20 mouse cellular contexts compared by ENCODE assay signal in the genomic region with DNA sequence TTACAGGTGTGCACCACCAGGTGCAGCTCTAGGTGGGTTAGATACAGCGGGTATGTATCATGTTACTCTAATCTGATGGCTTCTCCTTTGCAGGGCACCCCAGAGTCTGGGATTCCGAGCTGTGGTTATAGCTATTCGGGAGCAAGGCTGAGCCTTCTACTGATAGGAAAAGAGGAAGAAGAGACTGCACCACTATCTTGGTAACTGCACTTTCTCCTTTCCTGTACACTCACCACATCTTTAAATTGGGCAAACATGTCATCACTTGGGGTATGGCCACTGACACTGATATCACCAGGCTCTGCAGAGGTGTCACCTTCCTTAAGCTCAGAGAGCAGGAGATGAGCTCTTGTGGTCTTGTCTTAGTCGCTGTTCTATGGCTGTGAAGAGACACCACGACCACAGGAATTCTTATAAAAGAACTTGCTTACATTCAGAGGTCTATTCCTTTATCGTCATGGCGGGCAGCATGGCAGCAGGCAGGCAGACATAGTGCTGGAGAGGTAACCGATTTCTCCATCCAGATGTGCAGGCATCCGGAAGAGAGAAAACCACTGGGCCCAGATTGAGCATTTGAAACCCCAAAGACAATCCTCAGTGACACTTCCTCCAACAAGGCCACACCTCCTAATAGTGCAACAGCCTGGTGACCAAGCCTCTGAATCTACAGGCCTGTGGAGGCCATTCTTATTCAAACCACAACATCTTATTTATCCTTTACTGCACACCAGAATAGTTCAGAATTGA.
A peak's percentile ranks its signal among the peaks of the same experiment; 100 is the strongest.
DNase-seq lines count a peak whose midpoint lies in the region; ATAC-seq and TF ChIP-seq lines count a peak whose summit lies in the region.
"Had no signal": no experiment of that assay in that cellular context is flagged by ENCODE, and none has a peak within 500 bp of the region (broad histone marks: within the 10 kb centered on the region; RNA-seq: fewer than 3 reads in every experiment).

No protein-coding gene starts in this region.

- TF ChIP-seq RAD21 in MEL (IDR thresholded peaks at IDR 0.05; ENCODE audit: low read depth, low read length) = no peak

- H3K4me3 ChIP-seq in hindbrain, embryonic 10.5 days = no peak overlapping the region
- H3K4me3 ChIP-seq in hindbrain, embryonic 12.5 days = no peak overlapping the region
- no peak overlapping the region for H3K4me3 ChIP-seq in MEL (ENCODE audit: control insufficient read depth in 1 of 2, insufficient read depth in 1 of 2, low read depth in 2 of 2, low read length in 2 of 2)
- no peak overlapping the region for H3K4me3 ChIP-seq in liver, embryonic 12.5 days
- H3K4me3 ChIP-seq: embryonic facial prominence, embryonic 13.5 days; forebrain, embryonic 12.5 days; heart, embryonic 13.5 days; hindbrain, embryonic 13.5 days had no signal

- H3K4me2 ChIP-seq in hindbrain, embryonic 12.5 days (replicated peaks) = no peak overlapping the region
- no peak overlapping the region for H3K4me2 ChIP-seq in liver, embryonic 12.5 days
- H3K4me2 ChIP-seq: embryonic facial prominence, embryonic 13.5 days; forebrain, embryonic 12.5 days; heart, embryonic 13.5 days; hindbrain, embryonic 13.5 days had no signal

- 87% methylated on average over 9 of the region's 9 CpGs for WGBS in hindbrain, embryonic 10.5 days
- 85% methylated on average over 9 of the region's 9 CpGs for WGBS in hindbrain, embryonic 12.5 days
- WGBS in liver, embryonic 12.5 days (ENCODE audit: insufficient replicate concordance) = 15% methylated on average over 9 of the region's 9 CpGs

- peak; percentile 83 to 87 for TF ChIP-seq EP300 in MEL (IDR thresholded peaks at IDR 0.05; ENCODE audit: low read depth in 1 of 2, low read length in 2 of 2)

- H3K4me1 ChIP-seq in hindbrain, embryonic 10.5 days (replicated peaks) = peaks cover 20% of the 10 kb centered on the region
- H3K4me1 ChIP-seq in hindbrain, embryonic 12.5 days = peaks cover 9% of the 10 kb centered on the region
- 0 out of 4 replicates have a peak, but pooled peaks cover 0 to 4% of the 10 kb centered on the region in 2 experiments for H3K4me1 ChIP-seq in MEL (ENCODE audit: control insufficient read depth in 1 of 2, insufficient read depth in 2 of 2, low read length in 2 of 2)
- H3K4me1 ChIP-seq in liver, embryonic 12.5 days = no peaks in the 10 kb centered on the region
- H3K4me1 ChIP-seq: heart, embryonic 13.5 days had no signal

- no peaks in the 10 kb centered on the region for H3K79me2 ChIP-seq in MEL (ENCODE audit: control insufficient read depth, insufficient read depth, low read length, poor library complexity)

- H3K9ac ChIP-seq in hindbrain, embryonic 12.5 days = no peak overlapping the region
- H3K9ac ChIP-seq in MEL (ENCODE audit: control insufficient read depth, low read depth, low read length, poor library complexity, severe bottlenecking) = no peak overlapping the region
- no peak overlapping the region for H3K9ac ChIP-seq in liver, embryonic 12.5 days
- H3K9ac ChIP-seq: embryonic facial prominence, embryonic 13.5 days; forebrain, embryonic 12.5 days; heart, embryonic 13.5 days; hindbrain, embryonic 13.5 days had no signal

- H3K27ac ChIP-seq in hindbrain, embryonic 10.5 days = peak overlapping the region; percentile 4; the same call in 1 of the 2 replicates
- H3K27ac ChIP-seq in hindbrain, embryonic 12.5 days = no peak overlapping the region
- H3K27ac ChIP-seq in MEL (ENCODE audit: control insufficient read depth, low read depth, low read length) = peak overlapping the region; percentile 1; the same call in 1 of the 2 replicates
- no peak overlapping the region for H3K27ac ChIP-seq in liver, embryonic 12.5 days
- H3K27ac ChIP-seq: embryonic facial prominence, embryonic 13.5 days; forebrain, embryonic 12.5 days; heart, embryonic 13.5 days; hindbrain, embryonic 13.5 days; hindbrain, postnatal 0 days had no signal

- H3K36me3 ChIP-seq in hindbrain, embryonic 10.5 days = no peaks in the 10 kb centered on the region
- H3K36me3 ChIP-seq in hindbrain, embryonic 12.5 days = no peaks in the 10 kb centered on the region
- peaks cover 0 to 6% of the 10 kb centered on the region in 2 experiments; a peak in 2 of 4 replicates for H3K36me3 ChIP-seq in MEL (ENCODE audit: control insufficient read depth in 1 of 2, insufficient read depth in 2 of 2, low read length in 2 of 2)
- no peaks in the 10 kb centered on the region for H3K36me3 ChIP-seq in liver, embryonic 12.5 days
- H3K36me3 ChIP-seq: embryonic facial prominence, embryonic 13.5 days; forebrain, embryonic 12.5 days; heart, embryonic 13.5 days; hindbrain, embryonic 13.5 days had no signal

- TF ChIP-seq POLR2A in MEL (IDR thresholded peaks at IDR 0.05; ENCODE audit: control insufficient read depth in 1 of 2, insufficient read depth in 1 of 2, low read depth in 1 of 2, low read length in 2 of 2, poor library complexity in 1 of 2) = no peak

- ATAC-seq in hindbrain, embryonic 12.5 days (ENCODE audit: low FRiP score) = no peak
- ATAC-seq in megakaryocyte, adult 5-6 weeks (ENCODE audit: poor library complexity, severe bottlenecking) = peak; percentile 78
- ATAC-seq in activated CD4-positive, CD25-positive, alpha-beta regulatory T cell, adult 4 months = no peak
- no peak for ATAC-seq in liver, embryonic 12.5 days
- ATAC-seq: forebrain, embryonic 16.5 days; hindbrain, postnatal 0 days had no signal

- DNase-seq in hindbrain, embryonic 10.5 days (ENCODE audit: low spot score) = no peak
- DNase-seq in MEL (ENCODE audit: low read depth, low spot score) = peak; percentile 85
- no peak for DNase-seq in embryo, embryonic 11 days
- DNase-seq: adrenal gland, postnatal 14 days; cerebellum, adult 18-20 months; cerebellum, adult 9-11 months; cerebellum, postnatal 36 days; gastrocnemius, postnatal 10 days; heart, postnatal 36 days had no signal

- no peaks in the 10 kb centered on the region for H3K9me3 ChIP-seq in hindbrain, embryonic 10.5 days
- H3K9me3 ChIP-seq in hindbrain, embryonic 12.5 days (replicated peaks) = no peaks in the 10 kb centered on the region
- no peaks in the 10 kb centered on the region for H3K9me3 ChIP-seq in MEL (replicated peaks; ENCODE audit: insufficient read depth, low read length)
- H3K9me3 ChIP-seq in liver, embryonic 12.5 days (replicated peaks) = no peaks in the 10 kb centered on the region
- H3K9me3 ChIP-seq: embryonic facial prominence, embryonic 13.5 days; forebrain, embryonic 12.5 days; heart, embryonic 13.5 days; hindbrain, embryonic 13.5 days had no signal

- TF ChIP-seq CTCF in MEL (IDR thresholded peaks at IDR 0.05 in 2 of 3, conservative IDR thresholded peaks at IDR 0.05 in 1 of 3; ENCODE audit: control insufficient read depth in 1 of 3, insufficient read depth in 1 of 3, low read depth in 2 of 3, low read length in 3 of 3, poor library complexity in 1 of 3, severe bottlenecking in 1 of 3) = no peak

- H3K27me3 ChIP-seq in hindbrain, embryonic 10.5 days (ENCODE audit: insufficient read depth, poor library complexity, severe bottlenecking) = no peaks in the 10 kb centered on the region
- H3K27me3 ChIP-seq in hindbrain, embryonic 12.5 days = no peaks in the 10 kb centered on the region
- H3K27me3 ChIP-seq in MEL (ENCODE audit: control insufficient read depth in 1 of 2, insufficient read depth in 2 of 2, low read length in 2 of 2) = no peaks in the 10 kb centered on the region
- no peaks in the 10 kb centered on the region for H3K27me3 ChIP-seq in liver, embryonic 12.5 days (replicated peaks)
- H3K27me3 ChIP-seq: CH12.LX; embryonic facial prominence, embryonic 13.5 days; forebrain, embryonic 12.5 days; hindbrain, embryonic 13.5 days had no signal

TF ChIP-seq in MEL, 35 proteins besides CTCF, POLR2A, EP300 and RAD21 (continues in another document):
- TF ChIP-seq ZKSCAN1 (IDR thresholded peaks at IDR 0.05; ENCODE audit: low read depth, low read length) (no peak), TCF12 (IDR thresholded peaks at IDR 0.05; ENCODE audit: low read depth, low read length) (peak; percentile 78), CHD2 (IDR thresholded peaks at IDR 0.05; ENCODE audit: low read length) (no peak), NELFE (IDR thresholded peaks at IDR 0.05; ENCODE audit: low read depth, low read length) (no peak), SIN3A (IDR thresholded peaks at IDR 0.05; ENCODE audit: low read length) (no peak), MYB (IDR thresholded peaks at IDR 0.05; ENCODE audit: low read depth, low read length) (no peak), TBP (IDR thresholded peaks at IDR 0.05; ENCODE audit: low read depth, low read length) (peak; percentile 43; the same call in 1 of the 2 replicates), MYC (IDR thresholded peaks at IDR 0.05; ENCODE audit: low read depth, low read length) (peak; percentile 43; the same call in 1 of the 2 replicates), MAZ (IDR thresholded peaks at IDR 0.05; ENCODE audit: low read depth, low read length) (no peak), SMC3 (IDR thresholded peaks at IDR 0.05; ENCODE audit: low read depth, low read length) (0 out of 2 replicates have a peak, but pooled peaks have one; percentile 11), ELF1 (IDR thresholded peaks at IDR 0.05; ENCODE audit: low read depth, low read length) (no peak), USF2 (IDR thresholded peaks at IDR 0.05; ENCODE audit: borderline replicate concordance in 1 of 2, insufficient read depth in 1 of 2, low read depth in 1 of 2, low read length in 2 of 2) (no peak), NRF1 (IDR thresholded peaks at IDR 0.05; ENCODE audit: insufficient read depth, low read depth, low read length, poor library complexity, severe bottlenecking) (no peak), CHD1 (IDR thresholded peaks at IDR 0.05; ENCODE audit: low read depth, low read length) (no peak), ZC3H11A (IDR thresholded peaks at IDR 0.05; ENCODE audit: low read depth, low read length) (no peak), GATA1 (IDR thresholded peaks at IDR 0.05; ENCODE audit: low read depth, low read length) (peak; percentile 88), POLR2AphosphoS5 (IDR thresholded peaks at IDR 0.05; ENCODE audit: borderline replicate concordance, low read depth, low read length) (no peak), TAL1 (IDR thresholded peaks at IDR 0.05; ENCODE audit: low read length) (peak; percentile 62), MEF2A (IDR thresholded peaks at IDR 0.05; ENCODE audit: extremely low read depth, insufficient replicate concordance, low read depth, low read length, poor library complexity, severe bottlenecking) (no peak), MAFK (IDR thresholded peaks at IDR 0.05; ENCODE audit: borderline replicate concordance, low read depth, low read length) (no peak), POLR2AphosphoS2 (IDR thresholded peaks at IDR 0.05; ENCODE audit: low read length) (no peak), ZMIZ1 (IDR thresholded peaks at IDR 0.05; ENCODE audit: low read depth, low read length) (no peak), ETS1 (IDR thresholded peaks at IDR 0.05; ENCODE audit: low read depth, low read length) (peak; percentile 79), ZNF384 (IDR thresholded peaks at IDR 0.05; ENCODE audit: low read depth, low read length) (no peak), MXI1 (IDR thresholded peaks at IDR 0.05; ENCODE audit: low read depth, low read length) (no peak), HCFC1 (IDR thresholded peaks at IDR 0.05; ENCODE audit: low read depth, low read length) (no peak)

Comparison
In these comparisons a context has a peak if more than half of its experiments do, and no peak if none do; other contexts are left out.
1. H3K27ac ChIP-seq: peak in hindbrain, embryonic 10.5 days (single experiment) and MEL (single experiment); none in hindbrain, embryonic 12.5 days (single experiment) and liver, embryonic 12.5 days (single experiment).